Mouse (Mus musculus): ENCODE data around the gene Cenpp. TPM values are rescaled to one million over a fixed set of nuclear protein-coding genes. Genes with fewer than 3 reads are reported as not detected.

The Cenpp gene
- polyA plus RNA-seq, 2 experiments, result 9.9 to 33.0 TPM

- H3K9ac ChIP-seq (replicated peaks), result no peak overlapping the region
- peaks cover 5% of the 10 kb centered on the region for H3K36me3 ChIP-seq (replicated peaks; ENCODE audit: control insufficient read depth, insufficient read depth, low read depth)
- DNase-seq (ENCODE audit: low read depth in 3 of 3, low spot score in 3 of 3), result no peak
- no peaks in the 10 kb centered on the region; a peak in 1 of 4 replicates for H3K4me1 ChIP-seq (replicated peaks; ENCODE audit: control insufficient read depth in 2 of 2, insufficient read depth in 2 of 2, low read length in 1 of 2)
- WGBS (ENCODE audit: insufficient replicate concordance), result 58% methylated on average over 1 of the region's 1 CpGs
- no peaks in the 10 kb centered on the region for H3K9me3 ChIP-seq (ENCODE audit: control insufficient read depth, low read length)
- H3K4me3 ChIP-seq (ENCODE audit: insufficient read depth in 1 of 2, low read depth in 2 of 2, low read length in 2 of 2), result no peak overlapping the region
- H3K27ac ChIP-seq, result no peak overlapping the region
- no peak for ATAC-seq (ENCODE audit: insufficient read depth)
- no peak for TF ChIP-seq CTCF (IDR thresholded peaks at IDR 0.05; ENCODE audit: low read depth)
- no peak for TF ChIP-seq EP300 (IDR thresholded peaks at IDR 0.05; ENCODE audit: low read depth)
- no peak overlapping the region for H3K4me2 ChIP-seq (ENCODE audit: low read depth)
- H3K27me3 ChIP-seq (ENCODE audit: control insufficient read depth, insufficient read depth, low read length), result no peaks in the 10 kb centered on the region
Observed at GRCm38 (mm10) chr13:49646019-49646418, 6.6 kb downstream of the Cenpp start.

DNA sequence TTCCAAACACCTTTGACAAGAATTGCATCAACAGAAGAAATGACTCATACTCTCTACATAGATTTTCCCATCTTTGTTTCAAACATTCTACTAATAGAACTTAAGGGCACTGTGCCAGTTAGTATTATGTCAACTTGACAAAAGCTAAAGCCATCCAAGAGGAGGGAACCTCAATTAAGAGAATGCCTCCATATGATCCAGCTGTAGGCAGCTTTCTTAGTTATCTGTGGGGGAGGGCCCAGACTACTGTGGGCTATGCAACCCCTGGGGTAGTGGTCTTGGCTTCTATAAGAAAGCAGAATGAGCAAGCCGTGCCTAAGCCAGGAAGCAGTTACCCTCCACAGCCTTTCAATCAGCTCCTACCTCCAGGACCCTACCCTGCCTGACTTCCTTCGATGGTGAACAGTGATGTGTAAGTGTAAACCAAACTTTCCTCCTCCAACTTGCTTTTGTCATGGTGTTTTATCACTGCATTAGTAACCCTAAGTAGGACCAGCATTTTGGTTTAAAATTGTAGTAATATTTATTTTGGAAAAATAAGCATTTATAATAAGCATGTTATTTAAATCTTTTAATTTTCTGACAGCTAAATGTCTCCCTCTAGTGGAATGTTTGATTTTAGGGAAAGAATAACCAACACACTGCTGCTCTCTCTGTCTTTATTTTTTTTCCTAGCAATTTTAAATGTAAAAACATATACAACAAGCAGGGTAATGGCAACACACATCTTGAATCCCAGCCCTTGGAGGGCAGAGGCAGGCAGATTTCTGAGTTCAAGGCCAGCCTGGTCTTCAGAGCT is 7.7 kb downstream of the Cenpp start:
- WGBS (ENCODE audit: insufficient replicate concordance), result 58% methylated on average over 2 of the region's 2 CpGs
- H3K4me3 ChIP-seq (ENCODE audit: insufficient read depth in 1 of 2, low read depth in 2 of 2, low read length in 2 of 2), result no peak overlapping the region
- H3K27me3 ChIP-seq (ENCODE audit: control insufficient read depth, insufficient read depth, low read length), result no peaks in the 10 kb centered on the region
- no peak overlapping the region for H3K9ac ChIP-seq (replicated peaks)
- H3K27ac ChIP-seq, result no peak overlapping the region
- H3K4me1 ChIP-seq (replicated peaks; ENCODE audit: control insufficient read depth in 2 of 2, insufficient read depth in 2 of 2, low read length in 1 of 2), result peaks cover 3% of the 10 kb centered on the region in 2 experiments; a peak in 3 of 4 replicates
- DNase-seq (ENCODE audit: low read depth in 3 of 3, low spot score in 3 of 3) (no peak), ATAC-seq (ENCODE audit: insufficient read depth) (no peak)
- peaks cover 5% of the 10 kb centered on the region for H3K36me3 ChIP-seq (replicated peaks; ENCODE audit: control insufficient read depth, insufficient read depth, low read depth)
- TF ChIP-seq CTCF (IDR thresholded peaks at IDR 0.05; ENCODE audit: low read depth) (peak; percentile 37), EP300 (IDR thresholded peaks at IDR 0.05; ENCODE audit: low read depth) (no peak)
- H3K9me3 ChIP-seq (ENCODE audit: control insufficient read depth, low read length), result no peaks in the 10 kb centered on the region
- no peak overlapping the region for H3K4me2 ChIP-seq (ENCODE audit: low read depth)

DNA sequence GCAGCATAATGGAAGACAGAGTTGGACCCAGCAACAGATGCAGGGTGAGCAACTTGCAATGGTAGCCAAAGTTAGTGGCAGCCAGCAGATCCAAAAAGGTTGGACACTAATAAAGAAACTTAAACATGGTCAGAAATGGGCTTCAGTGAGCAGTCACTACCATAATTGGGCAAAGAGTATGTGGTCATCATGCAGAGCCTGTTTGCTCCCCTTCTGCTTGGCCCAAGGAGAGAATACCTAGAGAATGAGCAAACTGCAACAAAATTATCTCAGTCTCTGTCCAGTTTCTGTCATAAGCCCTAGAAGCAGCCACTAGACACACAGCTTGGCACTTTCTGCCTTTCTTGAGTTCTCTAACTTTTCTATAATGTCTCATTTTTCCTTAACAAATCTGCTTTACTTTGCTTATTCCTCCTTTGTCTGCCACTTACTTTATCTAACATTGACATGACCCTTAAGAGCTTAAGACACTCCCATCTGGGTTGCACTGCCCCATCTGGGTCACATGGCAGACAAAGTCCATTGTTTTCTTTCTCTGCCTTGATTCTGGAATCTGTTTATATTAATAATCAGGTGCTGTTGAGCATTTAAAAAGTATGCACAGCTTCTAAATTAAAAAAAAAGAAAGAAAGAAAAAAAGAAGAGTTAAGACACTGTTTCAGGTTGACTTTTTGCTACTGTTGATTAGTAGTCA is 8.8 kb downstream of the Cenpp start:
- Histone ChIP-seq H3K4me2 (ENCODE audit: low read depth) (no peak overlapping the region), H3K4me3 (ENCODE audit: insufficient read depth in 1 of 2, low read depth in 2 of 2, low read length in 2 of 2) (no peak overlapping the region), H3K9me3 (ENCODE audit: control insufficient read depth, low read length) (no peaks in the 10 kb centered on the region), H3K9ac (replicated peaks) (no peak overlapping the region; the same call in 1 of the 2 replicates), H3K4me1 (replicated peaks; ENCODE audit: control insufficient read depth in 2 of 2, insufficient read depth in 2 of 2, low read length in 1 of 2) (peaks cover 6 to 7% of the 10 kb centered on the region in 2 experiments; a peak in 3 of 4 replicates), H3K27me3 (ENCODE audit: control insufficient read depth, insufficient read depth, low read length) (no peaks in the 10 kb centered on the region), H3K36me3 (replicated peaks; ENCODE audit: control insufficient read depth, insufficient read depth, low read depth) (peaks cover 8% of the 10 kb centered on the region), H3K27ac (no peak overlapping the region)
- no peak for ATAC-seq (ENCODE audit: insufficient read depth)
- TF ChIP-seq CTCF (IDR thresholded peaks at IDR 0.05; ENCODE audit: low read depth), result no peak
- no peak for TF ChIP-seq EP300 (IDR thresholded peaks at IDR 0.05; ENCODE audit: low read depth)
- DNase-seq (ENCODE audit: low read depth in 3 of 3, low spot score in 3 of 3), result no peak

DNA sequence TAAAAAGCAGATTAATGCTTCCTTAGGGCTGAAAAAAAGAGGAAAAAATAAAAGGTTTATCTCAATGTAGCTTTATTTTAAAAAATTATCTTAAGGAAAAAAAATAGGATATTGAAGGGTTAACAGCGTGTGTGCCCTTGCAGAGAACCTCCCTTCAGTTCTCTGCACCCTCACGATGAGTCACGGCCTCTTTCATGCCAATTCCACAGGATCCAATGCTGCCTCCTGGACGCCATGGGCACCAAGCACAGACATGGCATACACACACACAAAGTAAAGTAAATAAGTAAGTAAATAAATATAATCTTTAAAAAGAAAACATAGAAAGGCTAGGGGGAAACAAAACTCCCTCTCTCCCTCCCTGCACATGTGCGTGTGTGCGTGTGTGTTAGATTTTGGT is 9.9 kb downstream of the Cenpp start:
- TF ChIP-seq CTCF (IDR thresholded peaks at IDR 0.05; ENCODE audit: low read depth), result no peak
- no peaks in the 10 kb centered on the region for H3K27me3 ChIP-seq (ENCODE audit: control insufficient read depth, insufficient read depth, low read length)
- no peak overlapping the region for H3K27ac ChIP-seq
- no peak overlapping the region for H3K4me3 ChIP-seq (ENCODE audit: insufficient read depth in 1 of 2, low read depth in 2 of 2, low read length in 2 of 2)
- H3K36me3 ChIP-seq (replicated peaks; ENCODE audit: control insufficient read depth, insufficient read depth, low read depth), result peaks cover 8% of the 10 kb centered on the region
- no peak overlapping the region for H3K4me2 ChIP-seq (ENCODE audit: low read depth)
- H3K4me1 ChIP-seq (replicated peaks; ENCODE audit: control insufficient read depth in 2 of 2, insufficient read depth in 2 of 2, low read length in 1 of 2), result peaks cover 6 to 7% of the 10 kb centered on the region in 2 experiments; a peak in 3 of 4 replicates
- 80% methylated on average over 6 of the region's 6 CpGs for whole genome bisulfite sequencing (ENCODE audit: insufficient replicate concordance)
- no peak overlapping the region for H3K9ac ChIP-seq (replicated peaks)
- no peaks in the 10 kb centered on the region for H3K9me3 ChIP-seq (ENCODE audit: control insufficient read depth, low read length)
- no peak for DNase-seq (ENCODE audit: low read depth in 3 of 3, low spot score in 3 of 3)
- ATAC-seq (ENCODE audit: insufficient read depth), result no peak

- peak overlapping the region; percentile 15 for H3K4me2 ChIP-seq (ENCODE audit: low read depth)
Observed at GRCm38 (mm10) chr13:49639965-49640364, 12.6 kb downstream of the Cenpp start.

More at GRCm38 (mm10) chr13:49639965-49640364, 12.6 kb downstream of the Cenpp start:
- ATAC-seq (ENCODE audit: insufficient read depth), result peak; percentile 93
- H3K9ac ChIP-seq (replicated peaks), result no peak overlapping the region
- peaks cover 6 to 9% of the 10 kb centered on the region in 2 experiments; a peak in 3 of 4 replicates for H3K4me1 ChIP-seq (replicated peaks; ENCODE audit: control insufficient read depth in 2 of 2, insufficient read depth in 2 of 2, low read length in 1 of 2)
- H3K27me3 ChIP-seq (ENCODE audit: control insufficient read depth, insufficient read depth, low read length), result no peaks in the 10 kb centered on the region
- no peak overlapping the region for H3K4me3 ChIP-seq (ENCODE audit: insufficient read depth in 1 of 2, low read depth in 2 of 2, low read length in 2 of 2)
- TF ChIP-seq CTCF (IDR thresholded peaks at IDR 0.05; ENCODE audit: low read depth) (no peak), EP300 (IDR thresholded peaks at IDR 0.05; ENCODE audit: low read depth) (peak; percentile 58; the same call in 1 of the 2 replicates)
- H3K27ac ChIP-seq, result peak overlapping the region; percentile 34
- peak; percentile 36 to 46 (median 42) for DNase-seq (ENCODE audit: low read depth in 3 of 3, low spot score in 3 of 3)
- peaks cover 6% of the 10 kb centered on the region for H3K36me3 ChIP-seq (replicated peaks; ENCODE audit: control insufficient read depth, insufficient read depth, low read depth)
- WGBS (ENCODE audit: insufficient replicate concordance), result 28% methylated on average over 2 of the region's 2 CpGs
- no peaks in the 10 kb centered on the region for H3K9me3 ChIP-seq (ENCODE audit: control insufficient read depth, low read length)
